Mouse (Mus musculus) limb, embryonic 14.5 days (tissue): Measurements from ENCODE around the gene Ttn. TPM values are rescaled to one million over a fixed set of nuclear protein-coding genes. Genes with fewer than 3 reads are reported as not detected.

Source experiments
- ATAC-seq: fragments of 200-750 bp; cut with Nextera tagmentation; 2 replicates; pipeline ENCODE4 v1.8.0; 2017; ENCODE audit warnings: low read depth, moderate number of reproducible peaks, moderate TSS enrichment; ENCODE audit not compliant: low FRiP score
- DNase-seq: peaks from one replicate; pipeline ENCODE4 v3.0.0-alpha.2; 2015; ENCODE audit warnings: low spot score
- H3K27ac ChIP-seq: fragments of 300-500 bp; sonication (generic); replicated peaks from 2 replicates; pipeline ENCODE4 v1.5.1; 2014; ENCODE audit warnings: low read depth, mild to moderate bottlenecking, low read length, moderate library complexity, mixed read lengths
- H3K27me3 ChIP-seq: fragments of 300-500 bp; sonication (generic); 2 replicates; pipeline ENCODE4 v1.6.1; 2014; ENCODE audit warnings: low read length, mixed read lengths; ENCODE audit not compliant: control insufficient read depth, insufficient read depth
- H3K36me3 ChIP-seq: fragments of 300-500 bp; sonication (generic); 2 replicates; pipeline ENCODE4 v1.6.1; 2014; ENCODE audit warnings: mild to moderate bottlenecking, low read length, moderate library complexity, mixed read lengths; ENCODE audit not compliant: control insufficient read depth, insufficient read depth
- H3K4me1 ChIP-seq: fragments of 300-500 bp; sonication (generic); 2 replicates; pipeline ENCODE4 v1.6.1; 2014; ENCODE audit warnings: antibody characterized with exemption, low read length, mixed read lengths; ENCODE audit not compliant: control insufficient read depth, insufficient read depth
- H3K4me2 ChIP-seq: fragments of 300-500 bp; sonication (generic); replicated peaks from 2 replicates; pipeline ENCODE4 v1.6.1; 2014; ENCODE audit warnings: low read depth, mild to moderate bottlenecking, low read length, moderate library complexity; ENCODE audit not compliant: severe bottlenecking
- H3K4me3 ChIP-seq: fragments of 300-500 bp; sonication (generic); replicated peaks from 2 replicates; pipeline ENCODE4 v1.5.1; 2014; ENCODE audit warnings: low read length
- H3K9ac ChIP-seq: fragments of 300-500 bp; sonication (generic); 2 replicates; pipeline ENCODE4 v1.6.1; 2014; ENCODE audit warnings: mild to moderate bottlenecking, low read depth, low read length, moderate library complexity; ENCODE audit not compliant: severe bottlenecking
- H3K9me3 ChIP-seq: fragments of 300-500 bp; sonication (generic); 2 replicates; pipeline ENCODE4 v1.6.1; 2016; ENCODE audit warnings: low read length; ENCODE audit not compliant: control insufficient read depth
- POLR2A ChIP-seq: fragments of 200-500 bp; IDR thresholded peaks from 2 replicates; pipeline ENCODE4 v1.8.0; 2012; ENCODE audit warnings: inconsistent platforms, mild to moderate bottlenecking, moderate library complexity, borderline replicate concordance; ENCODE audit not compliant: insufficient read depth, insufficient read length; ENCODE audit errors: extremely low read depth
- WGBS: fragments of 180-500 bp; shearing (Covaris S2); extraction: QIAGEN DNeasy Blood & Tissue Kit; methylation state at CpG from one replicate; pipeline ENCODE4 v1.1.7; 2014; 5-methylcytosine and 5-hydroxymethylcytosine counted together
- polyA plus RNA-seq, 2 experiments: library from polyadenylated mRNA; depleted of rRNA in 1 of 2; stranded (reverse) in 1 of 2; unstranded in 1 of 2; fragments of >200 nt; fragmentation: Nextera tagmentation in 1 of 2; extraction: Ambion mirVana in 1 of 2; gene quantifications; 2 replicates each; pipeline versions ENCODE4 v1.2.1 to v1.2.3; 2012 to 2014

Ttn gene
- polyA plus RNA-seq, 2 experiments: 15.8 to 99.0 TPM

GRCm38 (mm10) chr2:76984384-76984783 is 2.0 kb upstream of the Ttn start:
- TF ChIP-seq POLR2A: no peak
- ATAC-seq: no peak; the same call in 1 of the 2 replicates
- Histone ChIP-seq H3K9me3 (no peaks in the 10 kb centered on the region), H3K4me3 (no peak overlapping the region), H3K4me2 (no peak overlapping the region), H3K9ac (no peak overlapping the region), H3K4me1 (no peaks in the 10 kb centered on the region), H3K27ac (no peak overlapping the region), H3K36me3 (no peaks in the 10 kb centered on the region), H3K27me3 (no peaks in the 10 kb centered on the region)
- WGBS: 86% methylated on average over 5 of the region's 5 CpGs
- peak; percentile 28 for DNase-seq

- TF ChIP-seq POLR2A: no peak
- DNase-seq: no peak
Measured at GRCm38 (mm10) chr2:76983601-76984000, 1.3 kb upstream of the Ttn start.

GRCm38 (mm10) chr2:76981717-76982116 is 630 bp downstream of the Ttn start:
- ATAC-seq (no peak), DNase-seq (peak; percentile 24)
- Histone ChIP-seq H3K27ac (no peak overlapping the region), H3K9me3 (no peaks in the 10 kb centered on the region), H3K4me3 (no peak overlapping the region), H3K27me3 (no peaks in the 10 kb centered on the region), H3K4me1 (no peaks in the 10 kb centered on the region), H3K9ac (no peak overlapping the region), H3K36me3 (no peaks in the 10 kb centered on the region), H3K4me2 (no peak overlapping the region)
- WGBS: 79% methylated on average over 5 of the region's 5 CpGs
- TF ChIP-seq POLR2A: no peak

More at GRCm38 (mm10) chr2:76983601-76984000, 1.3 kb upstream of the Ttn start:
- H3K36me3 ChIP-seq: no peaks in the 10 kb centered on the region
- H3K4me3 ChIP-seq: no peak overlapping the region
- ATAC-seq: no peak
- no peak overlapping the region for H3K9ac ChIP-seq
- H3K9me3 ChIP-seq: no peaks in the 10 kb centered on the region
- H3K4me2 ChIP-seq: no peak overlapping the region
- no peaks in the 10 kb centered on the region for H3K27me3 ChIP-seq
- no peak overlapping the region for H3K27ac ChIP-seq
- no peaks in the 10 kb centered on the region for H3K4me1 ChIP-seq
- WGBS: 46% methylated on average over 5 of the region's 5 CpGs

- ATAC-seq (no peak), DNase-seq (peak; percentile 15)
- Histone ChIP-seq H3K9ac (no peak overlapping the region), H3K27me3 (no peaks in the 10 kb centered on the region), H3K36me3 (no peaks in the 10 kb centered on the region), H3K4me3 (no peak overlapping the region), H3K4me2 (no peak overlapping the region), H3K4me1 (no peaks in the 10 kb centered on the region), H3K9me3 (no peaks in the 10 kb centered on the region), H3K27ac (no peak overlapping the region)
- TF ChIP-seq POLR2A: no peak
- 52% methylated on average over 9 of the region's 9 CpGs for WGBS
Measured at GRCm38 (mm10) chr2:76980146-76980545, 2.2 kb downstream of the Ttn start.

GRCm38 (mm10) chr2:76977650-76978049 is 4.7 kb downstream of the Ttn start:
- DNase-seq: no peak
- no peaks in the 10 kb centered on the region for H3K27me3 ChIP-seq
- 75% methylated on average over 6 of the region's 6 CpGs for WGBS
- H3K27ac ChIP-seq: no peak overlapping the region
- no peak overlapping the region for H3K4me2 ChIP-seq
- no peak overlapping the region for H3K9ac ChIP-seq
- no peaks in the 10 kb centered on the region for H3K36me3 ChIP-seq
- 0 out of 2 replicates have a peak, but pooled peaks cover 4% of the 10 kb centered on the region for H3K4me1 ChIP-seq
- no peak for TF ChIP-seq POLR2A
- ATAC-seq: no peak
- H3K9me3 ChIP-seq: no peaks in the 10 kb centered on the region
- no peak overlapping the region for H3K4me3 ChIP-seq

- H3K9ac ChIP-seq: no peak overlapping the region
- 0 out of 2 replicates have a peak, but pooled peaks cover 4% of the 10 kb centered on the region for H3K4me1 ChIP-seq
- H3K27me3 ChIP-seq: no peaks in the 10 kb centered on the region
- WGBS: 71% methylated on average over 4 of the region's 4 CpGs
- ATAC-seq: no peak
- no peak overlapping the region for H3K27ac ChIP-seq
- no peaks in the 10 kb centered on the region for H3K36me3 ChIP-seq
- no peak overlapping the region for H3K4me2 ChIP-seq
- DNase-seq: no peak
- no peak for TF ChIP-seq POLR2A
- H3K9me3 ChIP-seq: no peaks in the 10 kb centered on the region
- no peak overlapping the region for H3K4me3 ChIP-seq
Measured at GRCm38 (mm10) chr2:76972051-76972450, 10.3 kb downstream of the Ttn start.
